Mouse (Mus musculus) testis, adult 2 months (tissue): Measurements from ENCODE around the gene Rpl10a.

ENCODE experiments used
- CTCF ChIP-seq: fragments of 200-500 bp; IDR thresholded peaks from 2 replicates; pipeline ENCODE4 v1.5.1; 2012; ENCODE audit warnings: low read depth, mild to moderate bottlenecking, inconsistent platforms, low read length, moderate library complexity; ENCODE audit not compliant: control insufficient read depth, insufficient read depth, insufficient replicate concordance
- POLR2A ChIP-seq: fragments of 200-500 bp; IDR thresholded peaks from 2 replicates; pipeline ENCODE4 v1.6.1; 2012; ENCODE audit warnings: low read depth, mild to moderate bottlenecking, inconsistent platforms, low read length, moderate library complexity; ENCODE audit not compliant: control insufficient read depth

DNA sequence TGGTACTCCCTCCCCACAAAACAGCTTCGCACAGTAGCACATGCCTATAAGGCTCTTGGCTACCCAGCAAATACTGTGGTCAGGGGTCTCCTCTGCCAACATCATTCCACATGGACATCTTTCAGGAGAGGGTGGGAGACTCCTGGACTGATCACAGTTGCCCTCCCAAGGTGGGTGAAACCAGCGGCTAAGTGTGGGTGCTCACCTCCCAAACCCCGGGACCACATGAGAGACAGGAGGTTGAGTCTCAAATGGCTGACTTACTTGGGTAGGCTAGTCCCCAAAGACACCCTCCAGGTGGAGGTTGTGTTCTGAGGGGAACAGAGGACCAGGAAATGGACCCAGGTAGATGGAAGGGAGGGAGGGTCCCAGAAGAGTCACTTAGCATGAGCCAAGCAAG is 16.4 kb downstream of the Rpl10a start:
- TF ChIP-seq POLR2A (no peak), CTCF (no peak)
